Mouse (Mus musculus): ENCODE data around the gene Shh. TPM values are rescaled to one million over a fixed set of nuclear protein-coding genes. Genes with fewer than 3 reads are reported as not detected.

Shh gene
- polyA plus RNA-seq (2015; fragmentation: Nextera tagmentation; extraction: Ambion mirVana) = 1.5 and 2.7 TPM in 2 replicates

- H3K9me3 ChIP-seq (replicated peaks) = no peaks in the 10 kb centered on the region
Observed at GRCm38 (mm10) chr5:28466760-28467306, at the start of gene Shh. TSS of gene Shh (minus strand) at chr5:28467256.

GRCm38 (mm10) chr5:28500792-28501439 is 33.9 kb upstream of the Shh start:
- H3K36me3 ChIP-seq = no peaks in the 10 kb centered on the region
- no peaks in the 10 kb centered on the region for H3K9me3 ChIP-seq (replicated peaks)
- H3K27ac ChIP-seq (replicated peaks) = no peak overlapping the region
- ATAC-seq (ENCODE audit: low FRiP score) = no peak
- H3K4me1 ChIP-seq = no peaks in the 10 kb centered on the region
- no peaks in the 10 kb centered on the region for H3K27me3 ChIP-seq (replicated peaks)
- no peak overlapping the region for H3K4me3 ChIP-seq (replicated peaks)
- 46% methylated on average over 4 of the region's 4 CpGs for WGBS
- H3K4me2 ChIP-seq = no peak overlapping the region
- H3K9ac ChIP-seq (replicated peaks) = no peak overlapping the region

More at GRCm38 (mm10) chr5:28466760-28467306, at the start of gene Shh:
- Histone ChIP-seq H3K27ac (replicated peaks) (peak within 1 kb of the TSS; percentile 80), H3K36me3 (no peaks in the 10 kb centered on the region), H3K9ac (replicated peaks) (peak within 1 kb of the TSS; percentile 63), H3K4me3 (replicated peaks) (peak within 1 kb of the TSS; percentile 53), H3K4me2 (peak within 1 kb of the TSS; percentile 97), H3K4me1 (peaks cover 45% of the 10 kb centered on the region), H3K27me3 (replicated peaks) (peaks cover 94% of the 10 kb centered on the region)
- peak; percentile 74 for ATAC-seq (ENCODE audit: low FRiP score)
- WGBS = under 1% methylated on average over 30 of the region's 31 CpGs

- no peak overlapping the region for H3K4me2 ChIP-seq
- H3K4me1 ChIP-seq = no peaks in the 10 kb centered on the region
- 97% methylated on average over 4 of the region's 4 CpGs for WGBS
- no peak overlapping the region for H3K9ac ChIP-seq (replicated peaks)
- H3K9me3 ChIP-seq (replicated peaks) = no peaks in the 10 kb centered on the region
- H3K36me3 ChIP-seq = no peaks in the 10 kb centered on the region
- no peaks in the 10 kb centered on the region for H3K27me3 ChIP-seq (replicated peaks)
- no peak for ATAC-seq (ENCODE audit: low FRiP score)
- no peak overlapping the region for H3K27ac ChIP-seq (replicated peaks)
- no peak overlapping the region for H3K4me3 ChIP-seq (replicated peaks)
Observed at GRCm38 (mm10) chr5:28498846-28499245, 31.8 kb upstream of the Shh start.

- no peak overlapping the region for H3K4me2 ChIP-seq
Observed at GRCm38 (mm10) chr5:28495712-28496650, 28.9 kb upstream of the Shh start.

GRCm38 (mm10) chr5:28493550-28493949 is 26.5 kb upstream of the Shh start:
- Histone ChIP-seq H3K27me3 (replicated peaks) (no peaks in the 10 kb centered on the region), H3K4me1 (no peaks in the 10 kb centered on the region), H3K27ac (replicated peaks) (no peak overlapping the region), H3K4me2 (no peak overlapping the region), H3K36me3 (no peaks in the 10 kb centered on the region), H3K9me3 (replicated peaks) (no peaks in the 10 kb centered on the region), H3K9ac (replicated peaks) (no peak overlapping the region), H3K4me3 (replicated peaks) (no peak overlapping the region)
- 76% methylated on average over 3 of the region's 3 CpGs for WGBS
- no peak for ATAC-seq (ENCODE audit: low FRiP score)

More at GRCm38 (mm10) chr5:28495712-28496650, 28.9 kb upstream of the Shh start:
- 91% methylated on average over 3 of the region's 3 CpGs for WGBS
- H3K4me1 ChIP-seq = no peaks in the 10 kb centered on the region
- H3K27me3 ChIP-seq (replicated peaks) = no peaks in the 10 kb centered on the region
- H3K9me3 ChIP-seq (replicated peaks) = no peaks in the 10 kb centered on the region
- H3K9ac ChIP-seq (replicated peaks) = no peak overlapping the region
- H3K4me3 ChIP-seq (replicated peaks) = no peak overlapping the region
- no peaks in the 10 kb centered on the region for H3K36me3 ChIP-seq
- H3K27ac ChIP-seq (replicated peaks) = no peak overlapping the region
- no peak for ATAC-seq (ENCODE audit: low FRiP score)

- no peak overlapping the region for H3K4me2 ChIP-seq
- no peaks in the 10 kb centered on the region; the same call in 1 of the 2 replicates for H3K27me3 ChIP-seq (replicated peaks)
- WGBS = 79% methylated on average over 3 of the region's 3 CpGs
- no peaks in the 10 kb centered on the region for H3K9me3 ChIP-seq (replicated peaks)
- H3K4me3 ChIP-seq (replicated peaks) = no peak overlapping the region
- H3K27ac ChIP-seq (replicated peaks) = no peak overlapping the region
- no peak overlapping the region for H3K9ac ChIP-seq (replicated peaks)
- H3K4me1 ChIP-seq = no peaks in the 10 kb centered on the region
- no peaks in the 10 kb centered on the region for H3K36me3 ChIP-seq
- ATAC-seq (ENCODE audit: low FRiP score) = no peak
Observed at GRCm38 (mm10) chr5:28482991-28483390, 15.9 kb upstream of the Shh start.

- H3K4me1 ChIP-seq = no peaks in the 10 kb centered on the region
- H3K9ac ChIP-seq (replicated peaks) = no peak overlapping the region
- H3K9me3 ChIP-seq (replicated peaks) = no peaks in the 10 kb centered on the region
- no peak overlapping the region for H3K4me2 ChIP-seq
- H3K36me3 ChIP-seq = no peaks in the 10 kb centered on the region
- H3K4me3 ChIP-seq (replicated peaks) = no peak overlapping the region
- ATAC-seq (ENCODE audit: low FRiP score) = no peak
- H3K27me3 ChIP-seq (replicated peaks) = no peaks in the 10 kb centered on the region; the same call in 1 of the 2 replicates
- H3K27ac ChIP-seq (replicated peaks) = no peak overlapping the region
- 81% methylated on average over 2 of the region's 2 CpGs for WGBS
Observed at GRCm38 (mm10) chr5:28481730-28482129, 14.7 kb upstream of the Shh start.

- H3K36me3 ChIP-seq = no peaks in the 10 kb centered on the region
- H3K4me3 ChIP-seq (replicated peaks) = no peak overlapping the region
- H3K9ac ChIP-seq (replicated peaks) = no peak overlapping the region
- H3K4me2 ChIP-seq = no peak overlapping the region
- no peaks in the 10 kb centered on the region for H3K9me3 ChIP-seq (replicated peaks)
- 27% methylated on average over 10 of the region's 10 CpGs for WGBS
- no peak overlapping the region for H3K27ac ChIP-seq (replicated peaks)
- H3K4me1 ChIP-seq = peaks cover 5% of the 10 kb centered on the region
- H3K27me3 ChIP-seq (replicated peaks) = peaks cover 29% of the 10 kb centered on the region
- peak; percentile 74 for ATAC-seq (ENCODE audit: low FRiP score)
Observed at GRCm38 (mm10) chr5:28476389-28477379, 9.6 kb upstream of the Shh start.

- Histone ChIP-seq H3K4me2 (no peak overlapping the region), H3K36me3 (no peaks in the 10 kb centered on the region), H3K9me3 (replicated peaks) (no peaks in the 10 kb centered on the region), H3K27ac (replicated peaks) (no peak overlapping the region), H3K4me3 (replicated peaks) (no peak overlapping the region), H3K4me1 (peaks cover 5% of the 10 kb centered on the region), H3K9ac (replicated peaks) (no peak overlapping the region), H3K27me3 (replicated peaks) (peaks cover 56% of the 10 kb centered on the region)
- ATAC-seq (ENCODE audit: low FRiP score) = no peak
- WGBS = 87% methylated on average over 5 of the region's 5 CpGs
Observed at GRCm38 (mm10) chr5:28473556-28473955, 6.5 kb upstream of the Shh start.

GRCm38 (mm10) chr5:28469525-28470202 is 2.6 kb upstream of the Shh start:
- Histone ChIP-seq H3K27me3 (replicated peaks) (peaks cover 93% of the 10 kb centered on the region), H3K27ac (replicated peaks) (no peak overlapping the region), H3K9ac (replicated peaks) (no peak overlapping the region), H3K9me3 (replicated peaks) (no peaks in the 10 kb centered on the region), H3K4me2 (no peak overlapping the region), H3K36me3 (no peaks in the 10 kb centered on the region), H3K4me3 (replicated peaks) (no peak overlapping the region), H3K4me1 (peaks cover 21% of the 10 kb centered on the region)
- 5% methylated on average over 9 of the region's 9 CpGs for WGBS
- no peak for ATAC-seq (ENCODE audit: low FRiP score)
